9 mouse cellular contexts compared by ENCODE assay signal in the genomic region with DNA sequence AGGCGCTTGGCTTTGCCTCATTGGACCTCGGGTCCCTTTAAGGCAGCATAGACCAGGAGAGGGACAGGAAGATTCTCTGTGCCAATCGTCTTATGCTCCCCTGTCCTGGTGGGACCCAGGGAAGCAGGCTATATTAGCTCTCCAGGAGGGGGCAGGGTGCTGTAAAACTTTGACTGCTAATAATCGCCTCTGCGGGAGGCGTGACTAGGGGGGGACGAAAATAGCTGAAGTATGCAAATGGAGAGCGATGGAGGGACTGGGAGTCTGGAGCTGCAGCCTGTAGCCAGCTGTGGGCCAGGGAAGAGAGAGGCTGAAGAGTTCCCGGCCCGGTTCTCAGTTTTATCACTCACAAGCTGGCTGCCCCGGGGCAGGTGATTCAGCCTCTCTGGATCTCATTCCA. TPM values are rescaled to one million over a fixed set of nuclear protein-coding genes. Genes with fewer than 3 reads are reported as not detected.
A peak's percentile ranks its signal among the peaks of the same experiment; 100 is the strongest.
DNase-seq lines count a peak whose midpoint lies in the region; ATAC-seq and TF ChIP-seq lines count a peak whose summit lies in the region.
"Had no signal": no experiment of that assay in that cellular context is flagged by ENCODE, and none has a peak within 500 bp of the region (broad histone marks: within the 10 kb centered on the region; RNA-seq: fewer than 3 reads in every experiment).

No protein-coding gene starts in this region.

- TF ChIP-seq POLR2A in kidney, adult 2 months (IDR thresholded peaks at IDR 0.05; ENCODE audit: low read depth, low read length) = no peak

- no peak overlapping the region for H3K27ac ChIP-seq in kidney, adult 2 months (ENCODE audit: insufficient read depth, low read depth, low read length)
- H3K27ac ChIP-seq in embryonic facial prominence, embryonic 14.5 days (replicated peaks; ENCODE audit: low read depth, low read length) = no peak overlapping the region
- H3K27ac ChIP-seq in intestine, embryonic 15.5 days = no peak overlapping the region
- no peak overlapping the region for H3K27ac ChIP-seq in midbrain, postnatal 0 days (ENCODE audit: low read depth, low read length)

- no peaks in the 10 kb centered on the region for H3K9me3 ChIP-seq in embryonic facial prominence, embryonic 14.5 days (ENCODE audit: control insufficient read depth, low read length)
- H3K9me3 ChIP-seq in intestine, embryonic 15.5 days = no peaks in the 10 kb centered on the region
- H3K9me3 ChIP-seq in midbrain, postnatal 0 days (ENCODE audit: low read length) = no peaks in the 10 kb centered on the region

- ATAC-seq in embryonic facial prominence, embryonic 14.5 days (ENCODE audit: low read depth) = peak; percentile 54; the same call in 1 of the 2 replicates
- ATAC-seq in intestine, embryonic 15.5 days = peak; percentile 46
- ATAC-seq in midbrain, postnatal 0 days (ENCODE audit: low FRiP score) = no peak
- no peak for ATAC-seq in megakaryocyte progenitor cell, adult 5-6 weeks (replicated peaks; ENCODE audit: poor library complexity)

- 0 out of 2 replicates have a peak, but pooled peaks have one; percentile 28 for TF ChIP-seq CTCF in kidney, adult 2 months (conservative IDR thresholded peaks at IDR 0.05; ENCODE audit: insufficient read depth, insufficient read length, low read depth, low read length)
- TF ChIP-seq CTCF in midbrain, postnatal 0 days (IDR thresholded peaks at IDR 0.05) = peak; percentile 46

- no peak overlapping the region for H3K4me3 ChIP-seq in kidney, adult 2 months (ENCODE audit: insufficient read depth, low read depth, low read length)
- H3K4me3 ChIP-seq in embryonic facial prominence, embryonic 14.5 days (ENCODE audit: low read depth, low read length) = no peak overlapping the region
- H3K4me3 ChIP-seq in intestine, embryonic 15.5 days (replicated peaks) = no peak overlapping the region
- no peak overlapping the region for H3K4me3 ChIP-seq in midbrain, postnatal 0 days (ENCODE audit: low read depth, low read length)

- no peaks in the 10 kb centered on the region for H3K27me3 ChIP-seq in kidney, adult 2 months (replicated peaks; ENCODE audit: control insufficient read depth, insufficient read depth, low read length)
- H3K27me3 ChIP-seq in embryonic facial prominence, embryonic 14.5 days (replicated peaks; ENCODE audit: control insufficient read depth, insufficient read depth, low read length) = no peaks in the 10 kb centered on the region
- no peaks in the 10 kb centered on the region for H3K27me3 ChIP-seq in intestine, embryonic 15.5 days (replicated peaks)
- H3K27me3 ChIP-seq in midbrain, postnatal 0 days (ENCODE audit: insufficient read depth, low read length) = no peaks in the 10 kb centered on the region

- peak; percentile 25 for DNase-seq in kidney, adult 2 months
- DNase-seq in kidney, adult 9 months = no peak
- peak; percentile 67 for DNase-seq in embryonic facial prominence, embryonic 14.5 days (ENCODE audit: low spot score)
- no peak for DNase-seq in midbrain, postnatal 0 days (ENCODE audit: low spot score)
- no peak for DNase-seq in urinary bladder, postnatal 10 days (ENCODE audit: low spot score)
- no peak for DNase-seq in adipocyte (ENCODE audit: low spot score)
- DNase-seq: gastrocnemius, postnatal 10 days had no signal

- peaks cover 3% of the 10 kb centered on the region; the same call in 1 of the 2 replicates for H3K4me1 ChIP-seq in kidney, adult 2 months (ENCODE audit: control insufficient read depth, insufficient read depth, low read length)
- peaks cover 20% of the 10 kb centered on the region for H3K4me1 ChIP-seq in embryonic facial prominence, embryonic 14.5 days (ENCODE audit: control insufficient read depth, insufficient read depth, low read length)
- peaks cover 18% of the 10 kb centered on the region for H3K4me1 ChIP-seq in intestine, embryonic 15.5 days (replicated peaks)
- H3K4me1 ChIP-seq in midbrain, postnatal 0 days (ENCODE audit: insufficient read depth, low read length) = no peaks in the 10 kb centered on the region

- H3K4me2 ChIP-seq in embryonic facial prominence, embryonic 14.5 days (ENCODE audit: low read depth, low read length) = peak overlapping the region; percentile 30; the same call in 1 of the 2 replicates
- H3K4me2 ChIP-seq in intestine, embryonic 15.5 days (replicated peaks) = peak overlapping the region; percentile 30
- H3K4me2 ChIP-seq in midbrain, postnatal 0 days (ENCODE audit: low read depth, low read length, poor library complexity, severe bottlenecking) = no peak overlapping the region

- no peaks in the 10 kb centered on the region for H3K36me3 ChIP-seq in kidney, adult 2 months (ENCODE audit: control insufficient read depth, insufficient read depth, low read length)
- 0 out of 2 replicates have a peak, but pooled peaks cover 4% of the 10 kb centered on the region for H3K36me3 ChIP-seq in embryonic facial prominence, embryonic 14.5 days (ENCODE audit: control insufficient read depth, insufficient read depth, low read length)
- no peaks in the 10 kb centered on the region for H3K36me3 ChIP-seq in intestine, embryonic 15.5 days
- no peaks in the 10 kb centered on the region for H3K36me3 ChIP-seq in midbrain, postnatal 0 days (ENCODE audit: insufficient read depth, low read length)

- 15% methylated on average over 11 of the region's 11 CpGs for WGBS in kidney, adult 2 months
- 13% methylated on average over 11 of the region's 11 CpGs for WGBS in embryonic facial prominence, embryonic 14.5 days
- 13% methylated on average over 11 of the region's 11 CpGs for WGBS in intestine, embryonic 15.5 days
- WGBS in midbrain, postnatal 0 days = 30% methylated on average over 11 of the region's 11 CpGs

- H3K9ac ChIP-seq in embryonic facial prominence, embryonic 14.5 days (ENCODE audit: low read depth, low read length) = peak overlapping the region; percentile 43
- no peak overlapping the region for H3K9ac ChIP-seq in intestine, embryonic 15.5 days
- H3K9ac ChIP-seq in midbrain, postnatal 0 days (replicated peaks; ENCODE audit: low read length, poor library complexity, severe bottlenecking) = no peak overlapping the region

RNA-seq across cellular contexts. Expression of a gene that starts 27.2 kb away (rescaled TPM):
- polyA plus RNA-seq in kidney, adult 2 months (2012; rRNA removed) = 9.8 and 10.2 TPM in 2 replicates
- 22.8 and 24.7 TPM in 2 replicates for polyA plus RNA-seq in embryonic facial prominence, embryonic 14.5 days (2014; fragmentation: Nextera tagmentation; extraction: Ambion mirVana)
- polyA plus RNA-seq in intestine, embryonic 15.5 days (2015; fragmentation: Nextera tagmentation; extraction: Ambion mirVana) = 15.3 and 25.1 TPM in 2 replicates
- total RNA-seq in midbrain, postnatal 0 days (2014; rRNA removed) = 22.8 and 26.1 TPM in 2 replicates
- 9.1 and 9.4 TPM in 2 replicates for polyA plus RNA-seq in midbrain, postnatal 0 days (2015; fragmentation: Nextera tagmentation; extraction: Ambion mirVana)
- total RNA-seq in megakaryocyte progenitor cell, adult 5-6 weeks (2015) = 31.0 and 32.8 TPM in 2 replicates
- total RNA-seq in megakaryocyte progenitor cell, adult 5-6 weeks (2017) = 6.0 and 7.0 TPM in 2 replicates

RNA-seq across cellular contexts. Expression of a gene that starts 44.0 kb away (rescaled TPM):
- 133 and 149 TPM in 2 replicates for polyA plus RNA-seq in kidney, adult 2 months (2012; rRNA removed)
- 126 and 137 TPM in 2 replicates for polyA plus RNA-seq in embryonic facial prominence, embryonic 14.5 days (2014; fragmentation: Nextera tagmentation; extraction: Ambion mirVana)
- polyA plus RNA-seq in intestine, embryonic 15.5 days (2015; fragmentation: Nextera tagmentation; extraction: Ambion mirVana) = 88.3 and 96.4 TPM in 2 replicates
- 135 and 167 TPM in 2 replicates for total RNA-seq in midbrain, postnatal 0 days (2014; rRNA removed)
- 191 and 196 TPM in 2 replicates for polyA plus RNA-seq in midbrain, postnatal 0 days (2015; fragmentation: Nextera tagmentation; extraction: Ambion mirVana)
- 59.1 and 69.8 TPM in 2 replicates for total RNA-seq in megakaryocyte progenitor cell, adult 5-6 weeks (2015)
- total RNA-seq in megakaryocyte progenitor cell, adult 5-6 weeks (2017) = 42.7 and 51.0 TPM in 2 replicates

Comparison
In these comparisons a context has a peak if more than half of its experiments do, and no peak if none do; other contexts are left out.
1. DNase-seq: peak in kidney, adult 2 months (single experiment) and embryonic facial prominence, embryonic 14.5 days (single experiment); none in kidney, adult 9 months (single experiment), midbrain, postnatal 0 days (single experiment), urinary bladder, postnatal 10 days (single experiment) and adipocyte (single experiment).
2. ATAC-seq: peak in embryonic facial prominence, embryonic 14.5 days (single experiment) and intestine, embryonic 15.5 days (single experiment); none in midbrain, postnatal 0 days (single experiment) and megakaryocyte progenitor cell, adult 5-6 weeks (single experiment).